Mouse (Mus musculus) hematopoietic stem cell, adult 5-6 weeks (primary cell): ENCODE data around the gene Vezf1. TPM values are rescaled to one million over a fixed set of nuclear protein-coding genes. Genes with fewer than 3 reads are reported as not detected.

Experiments
- ATAC-seq, 2 experiments: fragments of 125-278 bp in 1 of 2; replicated peaks in 1 of 2; 2 replicates each; pipeline ENCODE4 v1.8.0; 2016 to 2017; ENCODE audit warnings: inconsistent platforms in 2 of 2, mild to moderate bottlenecking in 2 of 2, moderate number of reproducible peaks in 2 of 2, low read depth in 1 of 2, moderate TSS enrichment in 1 of 2; ENCODE audit not compliant: low FRiP score in 2 of 2, poor library complexity in 2 of 2, severe bottlenecking in 2 of 2, insufficient read depth in 1 of 2, low TSS enrichment in 1 of 2
- total RNA-seq: library from RNA; stranded (forward); fragments of 172-1452, 232-1000 nt; gene quantifications from 2 replicates; pipeline ENCODE4 v1.2.3, GENCODE M21; 2017

Vezf1 gene
- total RNA-seq, 1 experiment from 2014 or later: 61.4 TPM

DNA sequence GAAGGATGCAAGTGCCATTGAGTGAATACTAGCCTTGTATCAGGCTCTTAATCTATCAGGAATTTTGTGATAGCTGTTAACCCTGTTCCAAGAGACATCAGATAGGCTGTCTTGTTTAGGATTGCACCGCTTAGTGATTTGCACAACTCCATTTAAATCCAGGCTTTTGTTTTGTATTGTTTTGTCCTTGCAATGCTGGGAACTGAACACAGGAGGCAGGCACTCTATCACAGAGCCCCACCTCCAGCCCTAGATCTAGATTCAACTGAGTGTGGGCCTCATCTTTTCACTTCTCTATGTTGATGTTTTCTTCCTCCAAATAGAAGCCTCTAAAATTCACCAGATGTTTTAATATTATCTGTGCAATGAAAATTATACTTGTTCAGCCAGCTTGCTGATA is 7.6 kb downstream of the Vezf1 start:
- ATAC-seq: no peak

DNA sequence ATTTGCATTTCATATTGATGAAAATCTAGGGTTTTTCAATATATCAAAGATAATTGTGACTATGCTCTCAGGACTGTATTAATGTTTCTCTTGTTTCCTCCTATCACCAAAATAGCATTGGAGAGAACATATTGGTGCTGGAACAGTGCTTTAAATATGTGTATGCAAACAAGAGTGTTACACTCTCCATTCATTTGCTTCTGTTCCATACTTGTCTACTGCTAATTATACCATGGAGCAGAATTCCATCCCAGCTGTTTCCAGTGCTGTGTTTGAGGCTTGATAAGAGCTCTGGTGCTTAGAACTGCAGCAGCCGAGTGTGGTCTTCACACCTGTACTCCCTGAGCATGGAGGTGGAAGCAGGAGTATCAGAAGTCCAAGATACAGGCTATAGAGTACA is 8.3 kb downstream of the Vezf1 start:
- ATAC-seq: no peak

DNA sequence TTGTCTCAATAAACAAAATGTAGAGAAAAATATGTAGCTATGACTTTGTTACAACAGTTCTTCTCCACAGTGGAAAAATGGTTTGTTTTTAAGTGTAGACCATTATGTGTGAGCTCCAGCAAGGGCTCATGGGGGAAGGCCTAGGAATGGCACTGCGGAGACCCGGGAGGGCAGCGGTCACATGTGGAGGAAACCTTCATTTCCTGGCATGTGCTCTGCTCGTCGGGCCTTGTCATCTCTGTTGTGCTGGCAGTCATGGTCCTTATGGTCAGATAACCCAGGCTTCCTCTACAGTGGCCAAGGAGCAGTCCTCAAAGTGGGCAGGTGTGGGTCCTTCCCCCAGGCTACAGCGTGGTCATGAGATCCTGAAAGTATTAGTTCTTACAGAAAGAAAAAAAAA is 15.6 kb downstream of the Vezf1 start:
- peak; percentile 54 to 73; a peak in 3 of 4 replicates for ATAC-seq

DNA sequence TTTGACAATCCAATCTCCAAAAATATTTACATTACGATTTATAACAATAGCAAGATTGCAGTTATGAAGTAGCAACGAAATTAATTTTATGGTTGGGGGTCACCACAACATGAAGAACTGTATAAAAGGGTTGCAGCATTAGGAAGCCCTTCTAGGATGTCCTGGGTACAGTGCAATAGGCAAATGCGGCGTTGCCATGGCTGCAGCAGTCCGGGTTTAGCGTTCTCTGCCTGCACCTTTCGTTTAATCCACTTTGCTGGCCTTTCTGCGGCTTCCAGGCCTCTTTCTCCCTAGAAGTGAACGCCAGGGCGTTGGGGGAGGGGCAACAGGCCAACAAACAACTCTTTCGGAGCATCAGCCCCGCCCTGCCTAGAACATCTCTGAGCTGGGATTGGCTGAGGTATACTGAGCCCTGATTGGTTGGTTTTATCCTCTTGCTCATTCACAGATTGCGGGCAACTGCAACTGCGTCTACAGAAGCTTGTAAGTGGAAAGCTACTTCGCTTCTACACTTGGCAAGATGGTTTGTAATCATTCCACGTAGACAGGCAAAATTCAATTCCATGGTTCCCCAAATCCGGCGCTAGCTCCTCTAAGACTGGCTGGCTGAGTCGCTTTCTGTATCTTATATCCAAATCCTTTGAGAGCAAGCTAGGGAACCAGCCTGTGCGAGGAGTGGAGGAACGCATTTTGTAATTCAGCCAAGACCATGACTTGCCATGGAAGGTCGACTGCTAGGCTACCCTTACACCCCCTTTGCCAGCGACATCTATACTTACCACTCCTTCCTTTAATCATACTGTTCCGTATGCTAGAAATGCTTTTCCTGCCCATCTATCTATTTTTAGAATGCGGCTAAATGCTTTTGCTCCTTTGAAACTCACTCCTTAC is 18.9 kb downstream of the Vezf1 start:
- peak; percentile 69 to 80 for ATAC-seq

DNA sequence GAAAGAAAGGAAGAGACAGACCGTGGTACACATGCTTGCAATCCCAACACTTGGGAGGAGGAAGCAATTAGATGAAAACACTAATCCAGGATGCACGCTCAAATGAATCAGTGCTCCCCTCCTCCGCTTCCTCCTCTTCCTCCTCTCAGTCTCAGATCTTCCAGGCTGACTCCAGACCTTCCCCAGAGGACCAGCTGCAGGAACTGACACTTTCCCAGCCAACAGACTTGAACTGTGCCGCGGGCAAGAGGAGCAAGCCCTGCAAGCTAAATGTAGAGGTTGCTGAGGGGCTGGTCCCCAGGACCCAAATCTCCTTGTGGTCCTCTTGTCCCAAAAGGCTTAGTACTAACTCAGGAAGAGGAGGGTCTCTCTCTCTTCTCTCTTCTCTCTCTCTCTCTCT is 21.1 kb downstream of the Vezf1 start:
- no peak for ATAC-seq

DNA sequence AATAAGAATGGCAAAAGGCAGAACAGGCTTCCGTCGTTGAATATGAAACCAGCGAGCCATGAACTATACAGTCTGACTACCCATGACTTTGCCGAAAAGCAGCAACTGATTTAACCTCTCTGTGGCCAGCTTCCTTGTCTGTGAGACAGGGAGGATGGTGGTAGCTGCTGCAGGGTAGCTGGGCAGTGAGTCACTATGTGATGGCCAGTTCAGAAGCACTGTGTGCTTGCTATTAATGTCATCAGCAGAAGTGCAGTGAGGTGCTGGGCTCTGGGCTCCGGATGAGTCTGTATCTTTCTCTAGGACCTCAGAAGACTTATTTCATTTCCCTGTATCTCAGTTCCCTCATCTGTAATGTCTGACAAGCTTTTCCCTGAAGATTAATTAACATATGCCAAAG is 22.2 kb downstream of the Vezf1 start:
- no peak for ATAC-seq

DNA sequence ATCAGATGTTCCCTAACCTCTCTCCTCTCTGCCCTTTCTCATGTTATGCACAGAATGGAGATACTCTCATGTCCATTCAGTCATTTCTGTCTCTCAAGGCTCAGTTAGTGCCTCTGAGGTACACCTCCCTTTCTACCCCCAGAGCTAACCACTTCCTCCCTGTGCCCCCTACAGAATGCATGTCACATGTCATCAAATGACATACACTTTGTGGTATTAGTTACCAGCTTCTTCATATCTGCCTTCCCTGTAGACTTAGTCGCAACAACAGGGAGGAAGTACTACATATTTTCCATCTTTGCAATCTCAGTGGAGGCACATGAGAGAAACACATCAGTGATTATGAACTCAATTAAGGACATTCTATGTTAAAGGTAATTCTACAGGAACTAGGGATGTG is 23.9 kb downstream of the Vezf1 start:
- peak; percentile 42 to 63; a peak in 2 of 4 replicates for ATAC-seq

DNA sequence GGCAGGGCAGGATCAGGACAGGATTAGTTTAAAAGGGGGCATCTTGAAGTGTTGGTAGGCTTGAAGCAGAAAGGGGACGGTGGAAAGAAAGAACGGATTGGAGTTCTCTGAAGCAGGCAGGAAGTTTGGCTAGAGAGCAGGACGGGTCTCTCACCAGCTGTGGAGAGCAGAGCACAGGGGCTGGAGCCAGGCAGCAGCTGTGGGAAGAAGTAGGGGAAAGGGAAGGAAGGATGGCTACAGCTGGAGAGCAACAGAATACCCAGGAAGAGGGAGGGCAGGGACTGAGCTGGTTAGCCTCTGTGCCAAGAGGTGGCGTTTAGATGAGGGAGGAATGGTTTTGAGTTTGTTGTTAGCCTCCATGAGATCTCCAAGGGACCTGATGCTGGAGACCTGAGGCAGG is 29.1 kb downstream of the Vezf1 start:
- ATAC-seq: no peak; a peak in 1 of 4 replicates

DNA sequence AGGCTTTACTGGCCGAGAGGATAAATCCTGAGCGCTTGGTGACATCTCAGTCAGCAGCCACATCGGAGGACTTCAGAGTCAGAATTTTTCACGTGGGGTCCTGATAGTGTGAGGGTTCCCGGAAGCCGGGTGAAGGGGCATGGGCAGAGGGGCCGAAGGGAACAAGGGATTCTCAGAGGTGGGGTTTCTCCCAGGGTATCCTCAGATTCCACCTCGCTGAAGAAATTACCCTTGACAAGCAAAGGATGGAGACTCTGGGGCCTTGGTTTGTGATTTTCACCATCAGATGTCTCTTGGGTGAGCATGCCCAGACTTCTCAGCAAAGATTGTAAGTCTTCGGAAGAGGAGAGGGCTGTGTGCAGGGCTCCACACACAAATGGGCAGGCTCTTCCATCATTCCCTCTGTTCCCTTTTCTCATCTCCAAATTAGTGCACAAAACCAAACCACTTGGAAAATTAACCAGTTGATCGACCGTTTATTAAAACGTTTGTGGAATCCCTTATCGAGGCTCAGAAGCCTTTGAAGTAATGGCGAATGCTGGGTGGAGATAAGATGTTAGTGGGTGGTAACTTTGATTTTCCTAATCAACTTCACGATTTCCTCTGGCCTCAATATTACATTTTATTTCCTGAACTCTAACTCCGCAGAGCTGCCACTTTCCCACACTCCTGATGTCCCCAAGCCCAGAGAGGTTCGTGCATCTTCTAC is 30.1 kb downstream of the Vezf1 start, which contains the start of gene Cuedc1:
Gene Cuedc1, plus strand, starts transcription at position 38 of the 709 bp plus-strand sequence.
- no peak for ATAC-seq

DNA sequence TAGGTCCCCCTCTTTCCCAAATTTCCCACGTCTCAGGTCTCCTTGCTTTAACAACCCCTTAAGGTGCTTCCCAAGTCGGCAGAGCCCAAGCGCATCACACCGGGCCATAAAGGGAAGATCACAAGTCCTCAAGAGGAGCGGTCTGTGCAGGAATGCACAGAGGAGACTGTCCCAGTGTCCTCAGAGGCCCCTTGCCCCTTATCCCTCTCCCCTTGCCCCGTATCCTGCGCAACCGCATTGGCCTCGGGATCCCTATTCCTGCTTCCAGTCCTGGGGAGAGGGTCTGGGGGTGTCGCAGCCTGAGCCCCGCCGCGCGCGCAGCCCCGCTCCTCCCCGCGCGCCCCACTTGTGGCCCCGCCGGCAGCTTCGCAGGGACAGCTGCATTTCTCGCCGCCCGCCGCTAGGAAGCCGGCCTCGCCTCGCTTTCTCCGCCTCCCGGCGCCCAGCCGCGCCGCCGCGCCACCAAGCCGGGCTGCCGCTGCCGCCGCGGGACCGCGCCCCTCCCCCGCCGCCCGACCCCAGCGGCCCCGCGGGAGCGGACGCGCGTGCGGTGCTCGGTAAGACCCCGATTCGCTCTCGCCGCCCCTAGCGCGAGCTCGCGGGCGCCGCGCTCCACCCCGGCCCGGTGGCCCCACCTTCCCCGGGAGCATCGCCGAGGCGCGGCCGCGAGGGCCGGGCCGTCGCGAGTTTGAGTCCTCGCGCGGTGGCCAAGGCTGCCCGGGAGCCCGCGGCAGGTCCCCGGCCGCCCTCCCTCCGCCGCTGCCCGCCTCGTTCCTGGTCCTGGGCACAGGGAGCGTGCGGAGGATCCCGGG is 30.9 kb downstream of the Vezf1 start:
- peak; percentile 57 to 71 for ATAC-seq

DNA sequence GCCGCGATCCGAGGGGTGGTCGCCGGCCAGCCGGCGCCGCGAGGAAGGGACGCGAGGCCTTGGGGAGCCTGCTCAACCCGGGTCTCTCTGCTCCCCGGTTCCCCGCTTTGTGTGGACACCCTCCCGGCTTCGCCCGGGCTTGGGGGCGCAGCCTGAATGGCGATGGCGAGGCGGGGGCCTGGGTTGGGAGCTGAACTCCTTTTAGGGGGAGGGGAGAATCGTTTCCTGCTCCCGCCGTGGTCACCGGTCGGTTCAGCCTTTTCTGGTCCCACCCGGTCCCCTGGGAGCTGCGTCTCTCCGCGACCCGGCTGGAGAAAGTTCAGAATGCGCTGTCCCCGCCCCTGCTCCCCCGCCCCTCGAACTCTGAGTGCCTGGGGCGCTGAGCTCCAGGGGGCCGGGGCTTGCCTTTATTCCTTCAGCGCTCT is 31.5 kb downstream of the Vezf1 start:
- ATAC-seq: no peak; a peak in 1 of 4 replicates

DNA sequence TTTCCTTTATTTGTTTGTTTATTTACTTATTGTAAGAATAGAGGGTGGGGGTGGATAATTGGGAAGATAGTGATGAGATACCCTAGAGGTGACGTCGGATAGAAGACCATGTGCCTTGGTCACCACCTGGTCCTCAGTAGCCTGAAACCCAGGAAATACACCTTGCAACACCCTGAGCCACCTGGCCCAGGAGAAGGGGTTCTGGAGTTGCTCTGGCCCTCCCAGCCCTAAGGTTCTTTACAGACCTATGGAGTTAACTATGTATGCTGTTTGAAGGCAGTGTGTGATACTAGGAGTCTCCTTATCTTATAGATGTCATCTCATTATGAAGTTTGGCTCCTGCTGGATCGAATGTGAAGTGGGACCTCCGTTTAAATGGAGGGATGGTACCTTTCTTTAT is 32.1 kb downstream of the Vezf1 start:
- no peak for ATAC-seq

DNA sequence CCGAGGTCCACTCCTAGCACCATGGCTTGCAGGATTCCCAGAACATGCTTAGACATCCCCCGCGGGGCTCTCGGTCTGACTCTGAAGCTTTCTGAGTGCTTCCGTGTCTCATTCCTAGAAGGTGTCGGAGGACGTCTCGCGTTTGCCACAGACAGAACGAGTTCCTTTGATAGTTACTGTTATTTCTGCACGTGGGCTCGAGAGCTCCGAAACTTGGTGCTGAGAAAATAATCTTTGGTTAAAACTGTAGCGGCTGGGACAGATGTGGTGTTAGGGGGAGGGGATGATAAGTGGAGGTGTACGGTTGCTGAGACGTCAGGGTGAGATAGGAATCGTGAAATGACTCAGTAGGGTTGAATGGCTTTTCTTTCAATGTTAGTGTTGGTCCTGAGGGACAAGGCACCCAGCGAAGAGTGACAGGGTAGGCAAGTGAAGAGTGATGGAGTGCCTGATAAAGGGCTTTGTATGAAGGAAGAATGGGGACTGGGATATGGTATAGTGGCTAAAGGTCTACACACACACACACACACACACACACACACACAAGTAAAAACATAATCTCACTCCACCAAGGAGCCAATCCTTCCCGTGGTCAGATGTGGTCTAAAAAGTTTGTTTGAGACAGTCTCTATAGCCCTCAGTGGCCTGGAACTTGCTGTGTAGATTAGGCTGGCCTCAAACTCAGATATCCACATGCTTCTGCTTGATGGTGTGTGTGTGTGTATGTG is 35.3 kb downstream of the Vezf1 start:
- no peak for ATAC-seq

DNA sequence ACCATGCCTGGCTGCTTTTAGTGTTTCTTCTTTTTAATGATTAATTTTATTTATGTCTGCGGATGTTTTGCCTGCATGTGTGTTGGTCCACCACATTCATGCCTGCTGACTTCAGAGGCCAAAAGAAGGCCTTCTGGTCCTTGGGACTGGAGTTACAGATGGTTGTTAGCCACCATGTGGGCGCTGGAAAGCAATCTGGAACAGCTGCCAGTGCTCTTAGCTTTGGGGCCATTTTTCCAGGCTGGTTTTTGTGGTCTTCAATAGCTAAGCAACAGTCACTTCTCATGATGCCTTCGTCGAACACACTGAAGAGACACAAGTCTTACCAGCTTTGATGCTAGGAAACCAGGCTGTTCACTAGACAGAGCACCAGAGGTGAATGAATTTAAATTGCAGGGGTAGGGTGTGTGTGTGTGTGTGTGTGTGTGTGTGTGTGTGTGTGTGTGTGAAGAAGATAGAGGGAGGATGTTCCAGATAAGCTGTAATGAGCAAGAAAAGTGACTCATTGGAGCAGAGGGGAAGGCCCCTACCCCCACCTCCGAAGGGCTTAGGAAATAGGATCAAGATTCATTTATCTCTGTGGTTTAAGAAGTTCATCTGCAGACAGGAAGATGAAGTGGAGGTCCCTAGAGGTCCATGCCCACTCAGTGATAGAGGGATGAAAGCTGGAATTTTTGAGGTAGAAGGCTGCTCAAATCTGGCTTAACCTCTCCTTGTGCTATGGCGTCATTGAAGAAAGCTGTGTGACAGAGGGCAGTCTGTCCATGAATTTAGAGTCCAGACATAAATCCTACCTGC is 37.6 kb downstream of the Vezf1 start:
- no peak for ATAC-seq

DNA sequence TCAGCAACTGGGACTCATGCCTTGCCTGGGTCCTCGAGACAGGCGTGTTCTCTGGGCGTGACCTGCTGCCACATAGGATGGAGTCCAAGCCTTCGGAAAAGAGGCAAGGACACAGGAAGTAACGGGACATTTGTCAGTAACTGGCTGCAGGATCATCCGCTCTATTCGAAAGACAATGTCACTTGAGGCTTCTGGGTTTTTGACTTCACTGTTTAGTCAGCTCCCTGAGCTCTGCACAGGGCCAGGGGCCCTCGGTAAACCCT is 38.1 kb downstream of the Vezf1 start:
- no peak for ATAC-seq

DNA sequence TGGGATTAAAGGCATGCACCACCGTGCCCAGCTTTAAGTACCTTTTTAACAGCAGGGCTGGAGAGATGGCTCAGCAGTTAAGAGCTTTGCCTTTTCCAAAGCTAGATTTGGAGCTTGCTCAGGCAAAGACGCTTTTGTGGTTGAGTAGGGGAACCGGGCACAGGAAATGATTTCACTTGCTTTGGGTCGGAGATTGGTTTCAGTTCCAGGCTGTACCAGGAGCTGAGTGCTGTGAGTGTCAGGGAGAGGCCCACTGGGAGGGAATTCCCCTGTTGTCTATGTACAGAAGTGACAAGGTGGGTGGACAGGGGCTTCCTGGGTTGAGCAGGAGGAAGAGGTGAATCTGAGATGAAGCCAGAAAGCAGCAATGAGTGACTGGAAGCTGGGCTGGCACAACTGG is 39.3 kb downstream of the Vezf1 start:
- ATAC-seq: peak; percentile 92 to 94
